Mouse (Mus musculus) heart, postnatal 25 days (tissue): ENCODE data around the gene Scd4. TPM values are rescaled to one million over a fixed set of nuclear protein-coding genes. Genes with fewer than 3 reads are reported as not detected.
"Not testable (repeated sequence)": the region's sequence is repeated elsewhere in the genome, so short reads cannot be mapped to it uniquely, and the experiment has no call there.

Source experiments
- DNase-seq: peaks from one replicate; pipeline ENCODE4 v3.0.0; 2022; ENCODE audit warnings: low spot score
- intact Hi-C: fragments of 180-260 bp; cut with DNase I; formaldehyde crosslinking; loops from one replicate; pipeline ENCODE4 v1.15.1; 2025
- total RNA-seq, 2 experiments: library from RNA; stranded (reverse); gene quantifications; 2 replicates each; pipeline ENCODE4 v1.2.3; 2021

Scd4 gene
- total RNA-seq, 2 experiments from 2014 or later: 6.5 to 9.2 TPM

DNA sequence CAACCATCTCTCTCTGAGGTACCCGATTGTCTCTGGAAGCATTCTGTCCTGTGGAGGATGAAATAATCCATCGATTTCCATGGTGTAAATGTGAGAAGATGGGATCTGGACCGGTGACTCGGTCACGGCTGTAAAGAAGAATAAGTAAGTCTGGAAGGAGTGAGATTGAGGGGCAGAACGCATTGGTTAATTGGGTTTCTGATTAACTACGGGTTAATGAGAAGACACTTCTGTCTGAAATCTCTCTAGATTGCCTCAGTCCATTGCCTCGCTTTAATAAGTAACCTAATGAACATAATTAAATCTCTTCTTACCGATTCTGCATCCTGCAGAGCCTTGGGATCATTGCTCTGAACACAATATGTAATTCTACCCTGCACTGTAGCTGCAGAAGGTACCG, 34.2 kb downstream of the Scd4 start:
- intact Hi-C loops, DNase-seq: not testable (repeated sequence)

DNA sequence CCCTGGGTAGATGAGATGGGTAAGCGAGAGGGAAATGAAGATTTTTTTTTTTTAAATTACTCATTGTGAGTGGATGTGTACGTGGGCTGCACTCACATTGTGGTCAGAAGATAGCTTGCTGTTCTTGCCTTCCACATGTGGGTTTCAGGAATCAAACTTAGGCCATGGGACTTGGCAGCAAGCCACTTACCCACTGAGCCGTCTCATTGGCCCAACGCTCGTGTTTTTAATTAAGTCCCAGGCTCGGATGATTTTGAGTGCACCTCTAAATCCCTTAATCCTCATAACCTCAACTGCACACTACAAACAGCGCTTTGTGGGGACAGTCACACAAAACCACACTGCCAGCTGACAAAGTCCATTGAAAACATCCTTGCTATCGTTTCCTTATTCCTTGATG, 36.5 kb downstream of the Scd4 start:
- no peak for DNase-seq
- intact Hi-C loops: no loop called here

DNA sequence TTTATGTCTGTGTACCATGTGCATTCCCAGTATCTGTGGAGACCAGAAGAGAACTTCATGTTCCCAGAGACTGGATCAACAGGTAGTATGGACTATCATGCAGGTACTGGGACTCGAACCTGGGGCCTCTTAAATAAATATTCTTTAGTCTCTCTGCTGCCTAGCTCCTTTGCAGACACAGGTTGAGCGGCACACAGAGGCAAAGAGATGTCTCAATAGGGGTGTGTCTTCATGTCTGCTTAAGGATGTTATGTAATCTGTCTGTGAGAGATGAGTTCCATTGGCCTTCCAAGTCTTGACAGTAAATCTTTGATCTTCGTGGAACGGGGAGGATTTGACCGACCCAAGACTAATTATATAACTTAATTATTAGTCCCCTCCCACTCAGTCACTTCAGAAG, 37.3 kb downstream of the Scd4 start:
- intact Hi-C loops: loop anchor here (5.0 kb wide), 1 partner anchor 167 kb away; no protein-coding TSS in a partner anchor
- no peak for DNase-seq

DNA sequence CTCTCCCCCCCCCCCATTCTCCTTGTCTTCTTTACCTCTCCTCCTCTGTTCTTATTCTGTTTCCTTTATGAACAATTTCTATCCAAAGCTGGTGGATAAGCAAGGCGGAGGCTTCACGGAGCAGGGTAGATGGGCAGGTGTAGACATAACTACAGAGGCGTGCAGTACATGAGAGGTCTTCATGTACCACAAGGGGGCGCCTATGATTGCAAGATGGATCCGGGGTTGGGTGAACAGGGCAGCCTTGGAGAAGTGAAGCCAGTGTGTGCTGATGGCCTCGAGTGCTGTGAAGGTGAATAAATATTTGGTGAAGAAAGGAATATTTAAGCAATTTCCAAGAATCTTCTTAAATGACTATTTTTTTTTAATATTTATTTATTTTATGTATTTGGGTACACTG, 40.1 kb downstream of the Scd4 start:
- DNase-seq: peak; percentile 40
- intact Hi-C loops: loop anchor here (1.0 to 5.0 kb wide), 2 partner anchors 46 to 164 kb away; no protein-coding TSS in a partner anchor

DNA sequence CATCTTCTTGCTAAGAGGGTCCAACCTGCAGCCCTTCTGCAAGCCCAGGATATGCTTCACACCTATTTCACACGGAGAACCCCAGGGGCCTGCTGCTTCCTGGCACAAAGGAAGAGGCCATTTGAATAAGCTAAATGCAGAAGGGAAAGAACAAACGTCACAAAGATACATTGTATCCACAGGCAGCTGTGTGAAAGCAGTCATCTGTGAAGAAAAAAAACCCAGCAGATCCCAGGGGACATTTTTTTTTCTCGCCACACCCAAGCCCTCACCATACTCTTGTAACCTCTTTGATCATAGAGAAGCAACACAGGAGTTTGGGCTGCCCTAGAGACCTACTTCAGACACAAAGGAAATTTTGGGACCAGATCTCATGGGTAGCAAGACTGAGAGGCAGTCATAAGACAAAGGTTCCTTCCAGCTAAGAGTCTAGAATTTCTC, 43.6 kb downstream of the Scd4 start:
- no peak for DNase-seq
- intact Hi-C loops: no loop called here

DNA sequence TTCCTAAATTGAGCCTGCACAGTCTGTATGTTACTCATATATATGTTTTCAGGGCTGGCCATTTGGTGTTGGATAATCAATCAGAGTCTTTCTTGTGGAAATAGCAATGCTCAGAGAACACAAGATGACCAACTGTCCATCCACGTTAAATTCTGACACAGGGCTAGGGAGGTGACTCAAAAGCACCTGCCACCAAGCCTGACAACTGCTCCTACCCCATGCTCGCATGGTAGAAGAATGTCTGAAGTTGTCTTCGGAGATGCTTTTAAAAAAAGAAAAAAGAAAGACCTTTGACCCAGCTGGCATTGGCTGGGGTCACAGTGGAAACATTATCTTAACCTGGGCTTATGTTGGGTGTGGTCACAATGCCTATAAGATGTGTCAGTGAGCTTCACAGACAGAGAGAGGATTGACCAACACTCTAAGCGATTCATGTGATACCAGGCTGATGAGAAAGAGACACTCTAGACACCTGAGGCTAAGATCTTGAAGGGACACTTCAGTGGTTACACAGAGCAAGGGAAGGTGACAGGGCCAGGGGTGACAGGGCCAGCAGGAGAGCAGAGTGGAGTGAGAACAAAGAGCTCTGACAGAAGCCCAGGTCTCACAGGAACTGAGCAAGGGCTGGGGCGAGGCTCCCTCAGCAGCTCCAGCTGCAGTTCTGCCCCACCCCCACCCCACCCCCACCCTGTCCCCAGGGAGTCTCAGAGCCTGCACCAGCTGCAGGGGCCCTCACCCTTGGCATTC, 44.9 kb downstream of the Scd4 start:
- DNase-seq: no peak
- intact Hi-C loops: no loop called here

DNA sequence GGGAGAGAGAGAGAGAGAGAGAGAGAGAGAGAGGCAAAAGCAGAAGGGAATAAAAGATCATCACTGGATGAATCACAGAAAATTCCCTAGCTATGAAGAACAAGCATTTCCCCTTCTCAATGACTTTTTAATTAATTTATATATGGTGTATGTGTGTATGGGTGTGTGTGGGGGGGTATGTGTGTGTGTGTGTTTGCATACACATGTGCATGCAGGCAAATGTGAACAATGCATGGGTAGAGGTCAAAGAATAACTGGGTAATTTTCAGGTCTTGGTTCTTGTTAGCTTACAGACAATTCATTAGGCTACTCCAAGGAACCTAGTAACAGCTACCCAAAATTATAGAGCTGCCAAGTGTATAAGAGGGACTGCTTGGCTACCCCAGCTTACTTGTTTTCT, 46.2 kb downstream of the Scd4 start:
- intact Hi-C loops: no loop called here
- DNase-seq: no peak

DNA sequence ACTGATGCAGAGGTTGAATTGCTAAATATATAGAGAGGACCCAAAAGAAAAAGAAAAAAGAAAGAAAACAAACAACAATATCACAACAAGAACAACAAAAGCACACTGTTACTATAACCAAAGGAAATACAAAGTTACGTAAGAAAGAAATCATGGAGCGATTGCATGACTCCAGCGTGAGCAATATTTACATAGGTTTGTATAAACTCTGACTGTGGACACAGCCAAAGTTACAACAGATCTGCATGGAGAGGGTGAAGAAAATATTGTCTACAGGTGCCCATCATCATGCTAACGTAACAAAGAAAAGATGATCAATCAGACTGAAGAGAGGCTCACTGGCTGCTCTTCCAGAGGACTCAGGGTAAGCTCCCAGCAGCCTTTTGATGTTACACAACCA, 47.2 kb downstream of the Scd4 start:
- DNase-seq: no peak
- intact Hi-C loops: no loop called here

DNA sequence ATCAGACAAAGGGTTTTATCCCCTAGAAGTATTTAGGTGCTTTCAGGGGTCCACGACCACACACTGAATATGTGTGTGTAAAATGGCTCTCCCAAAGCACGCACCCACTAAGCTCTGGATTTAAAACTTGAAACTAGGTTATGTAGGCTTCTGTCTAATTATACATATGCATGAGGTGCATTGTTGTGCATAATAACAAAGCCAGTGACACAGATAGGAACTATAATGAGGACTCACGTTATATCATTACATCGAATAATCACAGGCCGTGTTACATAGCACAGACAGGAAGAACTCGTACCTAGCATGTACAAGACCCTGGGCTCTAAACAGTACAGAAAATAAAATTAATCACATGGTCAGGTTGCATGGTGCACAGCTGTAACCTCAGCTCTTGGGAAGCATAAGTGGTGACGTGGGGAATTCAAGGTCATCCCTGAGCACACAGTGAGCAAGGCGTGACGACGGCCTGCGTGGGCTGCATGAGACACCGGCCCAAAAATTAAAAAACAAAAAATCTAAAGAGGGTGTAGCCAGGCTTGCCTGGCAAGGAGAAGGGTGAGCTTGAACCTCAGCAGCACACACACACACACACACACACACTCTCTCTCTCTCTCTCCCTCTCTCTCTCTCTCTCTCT, 49.9 kb downstream of the Scd4 start:
- no peak for DNase-seq
- intact Hi-C loops: no loop called here

DNA sequence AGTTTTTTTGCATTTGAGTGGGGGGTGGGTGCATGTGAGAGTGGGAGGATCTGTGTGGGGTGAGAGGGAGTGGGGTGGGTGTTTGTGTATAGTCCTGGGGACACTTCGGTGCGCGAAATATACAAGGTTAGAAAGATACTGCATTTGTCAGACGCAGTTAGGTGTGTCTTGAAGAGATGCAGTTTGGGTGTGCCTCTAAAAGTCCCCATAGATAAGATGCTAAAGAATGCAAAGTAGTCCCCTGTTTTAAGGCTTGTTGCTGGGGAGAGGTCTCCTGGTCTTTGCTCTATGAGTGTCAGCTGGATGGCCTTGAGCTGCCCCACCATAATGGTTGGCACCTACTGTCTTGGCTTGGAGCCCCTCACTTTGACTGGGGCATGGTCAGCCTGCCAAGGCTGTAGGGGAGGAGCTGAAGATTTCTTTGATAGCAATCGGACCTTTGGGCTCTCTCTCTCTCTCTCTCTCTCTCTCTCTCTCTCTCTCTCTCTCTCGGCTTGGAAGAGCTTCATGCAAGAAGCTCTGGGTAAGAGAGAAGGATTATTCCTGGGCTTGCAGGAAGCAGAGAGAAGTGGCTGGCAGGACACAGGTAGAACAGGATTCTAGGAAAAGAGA, 53.1 kb downstream of the Scd4 start:
- intact Hi-C loops: no loop called here

DNA sequence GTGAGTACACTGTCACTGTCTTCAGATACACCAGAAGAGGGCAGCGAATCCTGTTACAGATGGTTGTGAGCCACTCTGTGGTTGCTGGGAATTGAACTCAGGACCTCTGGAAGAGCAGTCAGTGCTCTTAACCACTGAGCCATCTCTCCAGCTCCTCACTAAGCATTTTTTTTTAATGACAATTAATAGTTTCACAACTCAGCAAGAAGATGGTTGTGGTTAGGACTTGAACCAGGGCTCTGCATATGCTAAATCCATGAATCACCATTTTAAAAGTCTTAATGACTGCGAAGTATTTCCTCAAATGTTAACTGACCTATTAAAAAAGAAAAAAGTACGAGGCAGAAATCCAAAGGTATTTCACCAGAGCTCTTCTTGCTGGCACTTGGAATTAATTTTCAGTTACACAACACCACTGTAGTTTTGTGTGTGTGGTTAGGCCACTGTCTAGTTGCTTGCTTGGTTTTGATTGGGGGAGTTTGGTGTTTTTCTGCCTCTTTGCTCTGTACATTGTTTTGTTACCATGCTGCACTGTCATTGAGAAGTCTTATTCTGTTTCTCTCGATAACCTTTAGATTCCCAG, 54.3 kb downstream of the Scd4 start:
- DNase-seq: no peak
- intact Hi-C loops: no loop called here

More for the DNA sequence above, 53.1 kb downstream of the Scd4 start:
- no peak for DNase-seq

DNA sequence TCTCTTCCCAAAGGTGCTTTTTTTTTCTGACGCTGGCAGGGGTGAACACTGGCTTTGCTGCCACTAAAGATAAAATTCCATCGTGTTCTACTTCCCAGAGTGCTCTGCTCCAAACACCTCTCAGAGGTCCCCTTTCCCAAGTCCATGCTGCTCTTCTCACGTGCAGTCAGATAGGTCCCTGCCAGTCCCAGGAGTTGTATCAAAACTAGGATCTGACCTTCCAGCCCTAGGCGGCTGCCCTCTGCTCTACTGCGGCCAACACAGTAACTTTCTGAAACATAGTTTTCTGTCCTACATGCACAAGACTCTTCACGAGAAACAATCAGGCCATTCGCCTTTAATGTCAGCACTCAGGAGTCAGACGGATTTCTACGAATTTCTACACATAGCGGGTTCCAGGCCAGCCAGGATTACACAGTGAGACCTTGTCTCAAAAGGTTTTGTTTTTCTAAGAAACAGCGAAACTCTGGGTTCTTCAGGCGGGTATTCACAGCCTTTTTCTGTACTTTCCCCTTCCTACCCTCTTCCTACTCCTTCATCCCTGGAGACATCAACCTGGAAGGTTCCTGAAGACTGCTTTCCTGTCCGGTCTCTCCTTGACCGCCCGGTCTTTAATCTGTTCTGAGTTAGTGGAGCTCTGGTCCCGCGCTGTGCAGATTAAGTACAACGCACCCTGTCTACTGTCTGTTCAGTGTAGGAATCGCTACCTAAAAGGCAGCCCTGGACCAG, 55.0 kb downstream of the Scd4 start:
- intact Hi-C loops: loop anchor here (2.0 kb wide), 1 partner anchor 21 kb away; no protein-coding TSS in a partner anchor
- DNase-seq: no peak

DNA sequence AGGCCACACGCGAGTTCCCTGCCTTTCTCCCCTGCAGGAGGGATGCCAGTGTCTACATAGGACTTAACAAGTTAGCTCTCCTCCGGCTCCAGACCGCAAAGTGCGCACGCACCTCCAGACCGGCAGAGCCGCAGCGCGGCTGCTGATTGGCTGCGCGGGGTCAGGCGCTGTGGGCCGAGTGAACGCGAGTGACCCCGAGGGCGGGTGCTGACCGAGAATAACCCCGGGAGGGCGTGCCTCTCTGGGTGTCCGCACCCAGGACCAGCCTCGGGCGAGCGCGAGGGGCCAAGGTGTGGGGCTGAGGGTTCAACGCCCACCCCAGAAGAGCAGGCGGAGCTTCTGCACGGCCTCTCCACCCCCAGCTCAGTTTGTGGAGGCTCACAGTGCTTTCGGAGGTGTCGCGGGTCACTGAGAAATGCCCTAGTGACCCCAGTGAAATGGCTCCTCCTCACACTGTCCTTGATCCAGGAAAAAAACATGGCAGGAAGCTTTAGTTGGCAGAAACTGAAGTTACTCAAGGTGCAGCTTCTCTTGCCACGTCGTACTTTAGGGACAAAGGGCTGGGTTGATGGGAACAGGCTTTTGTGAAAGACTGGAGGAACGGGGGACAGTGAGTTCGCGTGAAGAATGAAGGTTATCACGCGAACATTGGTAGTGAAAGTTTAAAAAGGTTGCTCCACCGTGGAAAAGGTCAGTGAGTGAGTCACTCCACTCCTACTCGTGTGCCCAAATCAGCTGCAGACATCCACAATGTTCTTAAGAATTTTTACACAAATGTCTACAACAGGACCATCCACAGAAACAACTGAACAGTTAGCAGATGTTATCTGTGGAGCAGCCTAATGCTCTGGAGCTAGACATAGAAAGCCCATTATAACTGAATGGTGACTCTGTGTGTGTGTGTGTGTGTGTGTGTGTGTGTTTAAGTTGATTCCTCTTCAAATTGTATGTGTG, 55.9 kb downstream of the Scd4 start:
- intact Hi-C loops: loop anchor here (2.0 kb wide), 1 partner anchor 20 kb away; no protein-coding TSS in a partner anchor

DNA sequence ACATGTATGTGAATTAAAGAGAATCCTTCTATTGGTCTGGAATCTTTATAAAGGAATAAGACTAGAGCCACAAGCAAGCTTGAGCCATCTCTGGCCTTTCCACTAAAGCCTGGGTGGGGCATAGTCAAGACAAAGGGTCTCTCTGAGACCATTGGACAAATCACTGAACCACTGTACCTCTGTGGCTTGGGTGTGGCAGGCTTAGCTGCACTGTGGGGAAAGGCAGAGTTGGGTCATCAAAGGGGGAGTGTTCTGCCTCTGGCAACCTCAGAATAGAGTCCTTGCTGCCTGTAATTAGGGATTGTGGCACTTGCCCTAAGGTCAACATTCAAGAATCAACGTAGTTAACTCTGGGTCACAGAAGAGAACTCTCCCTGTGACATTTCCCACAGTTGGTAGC, 56.6 kb downstream of the Scd4 start:
- no peak for DNase-seq
- intact Hi-C loops: loop anchor here (2.0 kb wide), 1 partner anchor 19 kb away; no protein-coding TSS in a partner anchor

More for the DNA sequence above, 55.9 kb downstream of the Scd4 start:
- DNase-seq: peak; percentile 92

DNA sequence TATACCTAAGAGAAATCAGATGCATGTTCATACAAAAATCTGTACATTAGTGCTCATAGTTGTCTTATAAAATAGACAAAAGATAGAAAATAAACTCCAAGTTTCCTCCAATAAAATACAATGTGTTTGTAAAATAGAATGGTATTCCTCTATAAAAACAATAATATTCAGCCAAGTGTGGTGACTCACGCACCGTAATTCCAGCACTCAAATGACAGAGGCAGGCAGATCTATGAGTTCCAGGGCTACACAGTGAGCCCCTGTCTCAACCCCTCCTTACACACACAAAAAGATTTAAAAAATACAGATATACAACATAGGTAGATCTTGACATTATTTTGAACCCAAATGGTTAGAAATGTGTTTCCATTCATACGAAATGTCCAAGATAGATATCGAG, 59.0 kb downstream of the Scd4 start:
- intact Hi-C loops: no loop called here
- DNase-seq: no peak

DNA sequence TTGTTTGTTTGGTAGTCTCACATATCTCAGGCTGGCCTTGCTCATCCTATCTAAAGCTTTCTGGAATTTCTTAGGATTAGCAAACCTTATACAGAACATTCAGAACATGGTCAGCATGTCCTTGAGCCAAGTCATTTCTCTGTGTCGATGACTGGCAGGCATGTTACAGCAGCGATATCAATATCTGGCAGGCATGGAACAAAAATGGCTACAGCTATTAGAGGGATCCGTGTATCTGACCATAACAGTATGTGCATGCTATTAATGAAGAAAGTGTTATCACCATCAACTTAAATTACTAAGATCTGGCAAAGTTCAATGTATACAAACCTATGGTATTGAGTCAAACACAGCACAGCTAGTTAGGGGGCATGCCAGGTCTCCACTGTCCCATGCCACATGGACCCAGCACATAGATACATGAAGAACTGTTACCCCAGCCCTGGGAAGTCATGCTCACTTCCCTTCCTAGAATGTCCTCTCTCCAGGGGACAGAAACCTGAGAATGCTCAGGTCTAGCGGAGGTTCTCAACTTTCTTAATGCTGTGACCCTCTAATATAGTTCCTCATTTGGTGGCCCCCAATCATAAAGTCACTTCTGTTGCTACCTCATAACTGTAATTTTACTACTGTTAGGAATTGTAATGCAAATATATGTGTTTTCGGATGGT, 59.6 kb downstream of the Scd4 start:
- intact Hi-C loops: no loop called here
- no peak for DNase-seq

DNA sequence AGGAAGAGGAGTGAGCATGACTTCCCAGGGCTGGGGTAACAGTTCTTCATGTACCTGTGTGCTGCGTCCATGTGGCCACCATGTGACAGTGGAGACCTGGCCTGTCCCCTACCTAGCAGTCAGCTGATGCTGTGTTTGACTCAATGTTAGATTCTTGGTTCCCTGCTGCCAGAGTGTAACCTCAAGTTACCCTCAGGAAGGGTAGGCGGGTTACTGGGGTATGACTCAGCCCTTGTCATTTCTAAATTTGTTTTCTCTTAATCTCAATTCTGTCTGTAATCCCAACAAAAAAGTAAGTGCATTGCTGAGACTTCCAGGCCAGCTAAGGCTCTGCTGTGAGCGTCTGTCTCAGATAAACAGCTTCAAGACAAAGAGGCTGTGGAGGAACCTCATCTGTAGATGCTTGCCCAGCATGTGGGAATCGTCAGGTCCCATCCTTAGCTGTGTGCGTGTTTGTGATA, 61.1 kb downstream of the Scd4 start:
- DNase-seq: no peak
- intact Hi-C loops: no loop called here

DNA sequence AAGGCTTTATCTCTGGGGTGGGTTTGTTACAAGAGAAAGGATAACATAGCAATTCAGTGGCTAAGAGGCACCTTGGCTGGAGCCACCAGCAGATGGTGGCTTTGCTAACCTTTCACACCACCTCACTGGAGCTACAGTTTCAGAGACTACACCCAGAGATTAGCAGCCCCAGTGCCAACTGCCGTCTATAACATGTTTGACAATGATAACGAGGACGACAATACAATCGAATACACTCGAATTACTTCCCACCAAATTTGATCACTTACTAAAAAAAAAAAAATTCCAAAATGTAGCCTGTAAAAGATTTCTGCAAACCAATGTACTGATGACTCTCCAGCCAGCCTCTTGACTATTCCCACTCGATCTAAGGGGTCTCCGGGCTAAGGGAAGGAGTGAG, 62.1 kb downstream of the Scd4 start:
- intact Hi-C loops: no loop called here
- no peak for DNase-seq
